Comparison of ENCODE assay signal across 23 mouse cellular contexts in the genomic region with DNA sequence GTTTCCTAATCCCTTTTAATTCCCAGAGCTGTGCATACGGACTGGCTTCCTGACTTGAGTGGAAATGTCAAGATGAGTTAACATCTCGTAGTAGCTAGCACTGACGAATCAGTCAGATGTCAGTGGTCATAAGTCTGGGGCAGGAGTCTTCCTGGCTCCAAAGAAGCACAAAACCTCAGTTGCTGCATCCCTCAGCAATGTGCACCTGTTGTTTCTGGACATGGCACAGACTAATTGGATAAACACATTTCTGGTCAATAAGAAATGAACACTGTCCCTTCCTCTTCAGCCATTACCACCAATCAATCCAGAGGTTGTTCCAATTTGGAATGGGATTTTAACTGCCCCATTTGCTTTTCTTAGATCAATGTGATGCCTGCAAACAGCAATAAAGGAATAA.
DNase-seq lines count a peak whose midpoint lies in the region; TF ChIP-seq lines count a peak whose summit lies in the region.
"Had no signal": no experiment of that assay in that cellular context is flagged by ENCODE, and none has a peak within 500 bp of the region (broad histone marks: within the 10 kb centered on the region; RNA-seq: fewer than 3 reads in every experiment).

No protein-coding gene starts in this region.

- TF ChIP-seq CTCF in C2C12 (IDR thresholded peaks at IDR 0.05; ENCODE audit: control insufficient read depth, insufficient read depth, insufficient read length): no peak
- TF ChIP-seq CTCF in bone marrow macrophage, adult 2 months (IDR thresholded peaks at IDR 0.05; ENCODE audit: low read depth, low read length): no peak

- peaks cover 21% of the 10 kb centered on the region for H3K36me3 ChIP-seq in C2C12 (ENCODE audit: control insufficient read depth, insufficient read depth)
- H3K36me3 ChIP-seq: embryonic facial prominence, embryonic 13.5 days; embryonic facial prominence, embryonic 15.5 days; forebrain, embryonic 10.5 days; forebrain, embryonic 12.5 days had no signal

- peaks cover 4% of the 10 kb centered on the region for H3K79me3 ChIP-seq in C2C12 (ENCODE audit: low read depth)

- no peak overlapping the region for H3ac ChIP-seq in C2C12 (ENCODE audit: control insufficient read depth, insufficient read length, low read depth)

- H3K27me3 ChIP-seq in C2C12 (ENCODE audit: control insufficient read depth, insufficient read depth, insufficient read length): no peaks in the 10 kb centered on the region
- H3K27me3 ChIP-seq: embryonic facial prominence, embryonic 13.5 days; embryonic facial prominence, embryonic 15.5 days; forebrain, embryonic 12.5 days; Patski had no signal

- peaks cover 10% of the 10 kb centered on the region for H3K4me1 ChIP-seq in bone marrow macrophage, adult 2 months (ENCODE audit: control insufficient read depth, insufficient read depth, low read length)
- H3K4me1 ChIP-seq: embryonic facial prominence, embryonic 13.5 days; embryonic facial prominence, embryonic 15.5 days had no signal

- peak overlapping the region; percentile 9; the same call in 1 of the 2 replicates for H3K27ac ChIP-seq in bone marrow macrophage, adult 2 months (ENCODE audit: insufficient read depth, low read depth, low read length)
- H3K27ac ChIP-seq: embryonic facial prominence, embryonic 13.5 days; embryonic facial prominence, embryonic 15.5 days; forebrain, embryonic 10.5 days; forebrain, embryonic 12.5 days had no signal

- TF ChIP-seq POLR2A in bone marrow macrophage, adult 2 months (IDR thresholded peaks at IDR 0.05; ENCODE audit: borderline replicate concordance, low read depth, low read length): no peak

- peak; percentile 25 for DNase-seq in retina, embryonic 14.5 days (ENCODE audit: low spot score)
- DNase-seq in thymus, postnatal 36 days: no peak
- DNase-seq in ovary, postnatal 36 days (ENCODE audit: low spot score): no peak
- no peak for DNase-seq in kidney, adult 11 months
- DNase-seq: adrenal gland, adult 8-10 months; adrenal gland, postnatal 14 days; adrenal gland, postnatal 36 days; B cell, adult 2 months; cerebellum, adult 11 months; cerebellum, adult 18-20 months; cerebellum, adult 8-10 months; cerebellum, adult 9-11 months; cerebellum, postnatal 14 days; cerebellum, postnatal 36 days; embryo, embryonic 11 days had no signal

- H3K4me3 ChIP-seq in C2C12 (ENCODE audit: insufficient read depth, poor library complexity, severe bottlenecking): no peak overlapping the region
- H3K4me3 ChIP-seq in bone marrow macrophage, adult 2 months (ENCODE audit: insufficient read depth, low read length): no peak overlapping the region
- H3K4me3 ChIP-seq: embryonic facial prominence, embryonic 13.5 days; embryonic facial prominence, embryonic 15.5 days; erythroblast, embryonic 14.5 days; forebrain, embryonic 10.5 days; forebrain, embryonic 12.5 days had no signal

- peaks cover 10% of the 10 kb centered on the region for H3K79me2 ChIP-seq in C2C12 (ENCODE audit: control insufficient read depth, insufficient read depth)

TF ChIP-seq in C2C12, 6 proteins besides CTCF, POLR2A, EP300 and RAD21:
- TF ChIP-seq USF1 (IDR thresholded peaks at IDR 0.05; ENCODE audit: low read depth): no peak
- no peak for TF ChIP-seq MYOG (IDR thresholded peaks at IDR 0.05; ENCODE audit: control insufficient read depth, extremely low read depth, insufficient read length)
- peak; percentile 78 for TF ChIP-seq MYOD1 (IDR thresholded peaks at IDR 0.05; ENCODE audit: control insufficient read depth, insufficient read length, low read depth)
- TF ChIP-seq MAX (IDR thresholded peaks at IDR 0.05): no peak
